Mouse (Mus musculus): ENCODE data around the gene Ptprq.

Ptprq gene

DNA sequence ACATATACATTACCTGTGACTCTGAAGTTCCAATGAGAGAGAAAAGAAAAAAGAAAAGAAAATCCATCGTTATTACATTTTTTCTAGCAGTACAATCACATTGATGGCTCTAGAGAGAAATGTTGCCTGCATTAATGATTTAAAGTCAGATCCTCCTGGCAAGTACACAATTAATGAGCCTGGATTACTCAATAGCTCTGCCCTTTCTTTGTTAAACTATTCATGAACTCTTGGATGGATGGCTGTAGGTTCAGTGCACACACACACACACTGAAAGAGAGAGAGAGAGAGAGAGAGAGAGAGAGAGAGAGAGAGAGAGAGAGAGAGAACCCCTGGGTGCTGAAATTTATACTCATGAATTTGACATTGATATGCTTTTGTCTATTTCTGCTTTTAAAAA, at the start of gene Ptprq:
Gene Ptprq, minus strand, starts transcription at position 246 of the 400 bp plus-strand sequence.
- DNase-seq (ENCODE audit: extremely low read depth, low read depth) = no peak

DNA sequence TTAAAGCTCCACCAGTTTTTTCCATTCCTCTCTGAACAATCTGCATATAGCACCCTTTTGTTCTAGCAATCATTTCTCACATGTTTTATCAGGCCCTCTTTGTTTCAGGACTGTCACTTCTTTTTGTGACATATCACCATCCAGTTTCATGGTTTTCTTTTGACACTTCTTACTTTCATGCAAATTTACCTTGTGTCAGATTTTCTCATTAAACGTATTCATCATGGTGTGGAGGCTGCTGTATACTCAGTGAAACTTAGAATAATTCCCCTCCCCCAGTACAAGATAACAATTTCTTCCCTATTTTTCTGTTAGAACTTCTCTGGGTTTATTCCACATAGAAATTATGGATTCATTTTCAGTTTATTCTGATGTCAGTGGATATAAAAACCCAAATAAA, 39.8 kb upstream of the Ptprq start:
- DNase-seq (ENCODE audit: extremely low read depth, low read depth) = no peak

GRCm38 (mm10) chr10:107753471-107753870, 33.6 kb upstream of the Ptprq start:
- DNase-seq (ENCODE audit: extremely low read depth, low read depth) = no peak

DNA sequence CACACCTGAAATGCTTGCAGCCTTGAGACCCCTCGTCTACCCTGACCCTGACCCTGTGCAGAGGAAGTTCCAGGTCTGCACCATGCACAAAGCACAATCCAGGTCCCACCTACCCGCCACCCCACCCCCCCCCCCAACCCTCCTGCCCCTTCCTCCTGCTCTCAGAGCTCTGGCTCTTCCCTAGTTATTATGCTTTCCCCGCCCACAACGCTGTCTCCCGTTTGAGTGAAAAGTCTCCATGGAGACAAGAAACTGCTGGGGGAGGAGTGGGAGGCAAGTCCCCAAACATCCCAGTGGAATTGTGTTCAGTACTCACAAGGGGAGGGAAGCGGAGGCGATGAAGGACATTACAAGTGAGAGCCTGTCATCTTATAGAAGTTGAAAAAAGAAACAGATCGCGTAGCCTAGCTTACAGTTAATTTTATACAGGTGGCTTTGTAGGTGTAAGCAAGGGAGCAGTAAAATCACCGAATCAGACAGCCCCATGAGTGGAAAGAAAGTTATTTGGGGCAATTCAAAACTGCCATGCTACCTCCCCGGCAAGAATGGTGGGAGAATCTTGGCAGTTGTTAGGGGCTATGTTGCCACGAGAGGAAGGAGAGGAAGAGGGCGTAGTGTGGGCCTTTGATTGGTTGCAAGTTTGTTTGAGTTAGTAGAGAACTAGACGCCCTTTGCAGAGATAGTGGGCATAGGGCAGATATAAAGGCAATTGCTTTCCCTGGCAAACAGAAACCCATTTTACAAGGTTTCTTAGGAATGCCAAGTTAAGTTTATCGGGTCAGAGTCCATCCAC, 32.7 kb upstream of the Ptprq start:
- DNase-seq (ENCODE audit: extremely low read depth, low read depth) = no peak

- DNase-seq (ENCODE audit: extremely low read depth, low read depth) = no peak
These were observed 32.1 kb upstream of the Ptprq start for GRCm38 (mm10) chr10:107751944-107752343.

DNA sequence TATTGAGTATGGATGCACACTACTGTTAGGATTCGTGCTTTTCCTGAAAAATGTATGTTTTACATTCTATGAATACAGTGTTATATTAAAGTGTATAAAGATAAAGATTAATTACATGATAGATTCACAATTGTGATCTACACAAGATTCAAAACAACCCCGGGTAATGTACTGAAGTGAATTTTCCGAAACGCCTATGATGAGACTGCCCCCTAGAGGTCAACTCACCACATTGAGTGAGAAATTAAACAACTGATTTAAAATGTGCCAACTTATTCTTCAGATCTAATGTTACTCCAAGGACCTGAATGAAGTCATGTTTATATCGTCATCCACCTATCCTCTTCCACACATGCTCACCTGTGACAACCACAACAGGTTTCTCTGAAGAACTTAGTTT, 27.7 kb upstream of the Ptprq start:
- peak; percentile 15 for DNase-seq (ENCODE audit: extremely low read depth, low read depth)

DNA sequence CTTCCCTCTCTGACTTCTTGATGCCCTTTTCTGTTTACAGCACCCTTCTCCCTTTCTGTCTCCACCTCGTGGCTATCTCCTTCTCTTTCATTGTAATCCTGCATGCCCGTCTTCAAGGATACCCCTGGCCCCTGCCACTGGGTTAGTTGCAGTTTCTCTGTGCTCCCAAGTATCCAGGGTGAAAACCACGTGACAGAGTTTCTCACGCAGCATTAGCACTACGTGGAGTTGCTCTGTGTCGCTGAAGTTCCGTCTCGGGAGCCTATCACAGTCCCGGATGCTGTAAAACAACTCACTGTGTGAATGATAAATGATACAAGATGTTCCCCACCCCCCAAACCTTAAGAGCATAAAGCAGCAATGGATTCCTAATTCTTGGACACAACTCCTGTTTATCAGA, 26.9 kb upstream of the Ptprq start:
- DNase-seq (ENCODE audit: extremely low read depth, low read depth) = no peak

- DNase-seq (ENCODE audit: extremely low read depth, low read depth) = no peak
These were observed 20.0 kb upstream of the Ptprq start for GRCm38 (mm10) chr10:107739815-107740214.

DNA sequence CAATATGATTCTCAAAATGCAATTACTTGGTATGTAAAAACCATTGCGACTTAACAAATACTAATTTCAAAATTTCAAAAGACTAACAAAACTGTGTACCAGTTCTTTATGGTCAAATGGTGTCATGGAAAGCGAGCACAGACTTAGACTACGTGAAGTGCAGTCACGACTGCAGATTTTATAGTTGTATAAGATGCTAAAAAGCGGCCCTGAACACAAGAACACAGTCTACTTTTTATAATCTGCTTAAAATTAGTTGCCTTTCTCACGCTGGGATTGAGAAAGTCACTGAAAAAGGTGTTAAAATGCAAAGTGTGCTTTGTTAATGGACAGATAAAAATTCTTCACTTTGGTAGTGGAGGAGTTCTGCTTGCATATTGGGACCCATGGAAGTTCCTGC, 17.9 kb upstream of the Ptprq start:
- no peak for DNase-seq (ENCODE audit: extremely low read depth, low read depth)

DNA sequence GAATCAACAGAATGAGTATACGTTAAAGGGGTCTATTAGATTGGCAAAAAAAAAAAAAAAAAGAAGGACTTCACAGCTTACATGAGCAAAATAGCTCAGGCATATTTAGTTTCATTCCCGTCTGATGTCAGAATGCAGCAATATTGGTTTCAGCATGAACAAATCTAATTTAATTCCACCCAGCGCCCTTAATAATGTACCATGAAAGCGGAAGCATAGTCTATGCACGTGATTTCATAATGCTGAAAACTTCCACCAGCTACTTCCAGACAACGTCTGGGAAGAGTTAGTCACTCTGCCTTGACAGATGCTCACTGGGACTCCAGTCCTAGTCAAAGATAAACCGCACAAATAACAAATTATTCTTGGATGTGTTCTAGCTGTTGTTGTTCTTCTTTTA, 15.6 kb upstream of the Ptprq start:
- DNase-seq (ENCODE audit: extremely low read depth, low read depth) = no peak

GRCm38 (mm10) chr10:107734327-107734726, 14.5 kb upstream of the Ptprq start:
- no peak for DNase-seq (ENCODE audit: extremely low read depth, low read depth)

- DNase-seq (ENCODE audit: extremely low read depth, low read depth) = no peak
These were observed 5.8 kb upstream of the Ptprq start for GRCm38 (mm10) chr10:107725631-107726030.

DNA sequence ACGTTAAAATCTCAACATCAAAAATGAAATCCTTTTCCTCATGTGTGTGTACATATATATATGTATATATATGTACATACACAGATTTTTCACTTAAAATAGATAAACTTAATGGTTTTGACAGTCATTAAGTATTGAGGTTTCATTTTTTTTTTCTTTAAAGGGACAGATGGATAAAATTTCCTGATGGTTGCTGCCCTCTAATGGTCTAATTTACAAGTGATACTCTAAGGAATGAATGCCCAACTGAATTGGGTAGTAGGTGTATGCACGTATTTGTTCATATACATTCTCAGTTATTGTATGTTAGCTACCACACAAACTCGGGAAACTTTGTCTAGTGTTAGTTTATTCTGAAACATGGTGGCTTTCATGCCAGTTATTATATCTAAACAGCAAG, 15.4 kb downstream of the Ptprq start:
- no peak for DNase-seq (ENCODE audit: extremely low read depth, low read depth)

DNA sequence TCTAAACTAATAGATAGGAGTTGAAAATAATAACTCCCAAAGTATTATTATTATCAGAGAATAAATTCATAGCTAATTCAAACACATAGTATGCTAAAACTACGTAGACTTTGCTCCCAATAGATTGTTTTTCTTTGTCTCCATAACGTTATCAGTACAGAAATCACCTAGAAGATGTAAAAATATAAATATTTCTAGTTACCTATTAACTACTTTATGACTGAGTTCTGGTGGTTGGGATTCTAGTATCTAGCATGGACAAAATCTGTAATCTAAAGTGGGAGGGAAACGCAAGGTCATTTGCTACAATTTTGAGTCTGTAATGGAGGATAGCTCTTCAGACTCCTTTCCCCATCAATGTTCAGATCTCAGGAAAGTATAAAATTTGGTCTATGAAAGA, 18.9 kb downstream of the Ptprq start:
- DNase-seq (ENCODE audit: extremely low read depth, low read depth) = no peak

GRCm38 (mm10) chr10:107698716-107699115, 21.1 kb downstream of the Ptprq start:
- DNase-seq (ENCODE audit: extremely low read depth, low read depth) = no peak

- DNase-seq (ENCODE audit: extremely low read depth, low read depth) = peak; percentile 11
These were observed 22.7 kb downstream of the Ptprq start for GRCm38 (mm10) chr10:107697177-107697576.

DNA sequence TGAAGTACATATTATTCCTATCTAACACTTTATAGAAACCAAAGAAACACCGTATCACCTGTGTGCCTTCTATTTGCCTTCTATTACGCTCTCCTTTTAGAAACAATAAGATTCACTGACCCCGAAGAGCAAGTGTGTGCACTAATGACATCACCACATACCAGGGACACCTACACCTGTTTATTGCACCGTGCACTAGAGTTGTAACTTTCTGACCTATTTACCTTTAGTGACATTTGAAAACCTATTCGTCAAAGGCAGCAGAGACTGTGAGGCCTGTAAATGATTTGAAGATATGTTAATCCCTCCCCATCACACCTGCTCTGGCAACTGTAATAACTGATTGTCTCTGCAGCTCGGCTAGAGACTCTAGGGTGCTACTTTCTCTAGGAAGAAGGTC, 32.5 kb downstream of the Ptprq start:
- no peak for DNase-seq (ENCODE audit: extremely low read depth, low read depth)

GRCm38 (mm10) chr10:107675994-107676393, 43.9 kb downstream of the Ptprq start:
- no peak for DNase-seq (ENCODE audit: extremely low read depth, low read depth)

GRCm38 (mm10) chr10:107668374-107669094, 51.3 kb downstream of the Ptprq start:
- no peak for DNase-seq (ENCODE audit: extremely low read depth, low read depth)

DNA sequence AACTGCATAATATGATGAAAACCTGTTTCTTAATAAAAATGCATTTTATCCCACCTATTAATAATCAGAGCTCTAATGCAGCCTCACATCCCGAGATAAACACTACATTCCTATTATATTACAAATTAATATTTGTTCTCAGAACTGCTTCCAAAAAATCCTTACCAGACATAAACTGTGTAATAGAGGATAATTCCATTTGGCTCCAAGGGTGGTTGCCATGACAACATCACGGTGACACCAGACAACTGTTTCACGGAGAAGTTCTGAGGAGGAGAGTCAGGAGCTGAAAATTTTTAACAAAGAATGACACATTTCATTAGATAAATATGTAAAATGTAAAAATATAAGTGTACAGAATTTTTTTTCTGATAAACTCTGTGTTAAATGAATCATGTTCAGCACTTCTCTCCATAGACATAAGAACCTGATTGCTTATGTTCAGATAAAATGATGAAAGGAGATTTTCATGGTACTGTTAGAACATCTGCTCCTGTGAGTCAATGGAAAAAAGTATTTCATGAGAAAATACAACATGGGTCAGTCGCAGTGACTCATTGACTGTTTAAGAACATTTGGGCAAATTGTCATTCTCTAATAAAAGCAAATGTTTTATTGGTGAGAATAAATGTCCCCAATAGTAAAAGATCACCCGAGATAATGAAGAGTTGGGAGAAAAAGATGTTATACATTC, 57.3 kb downstream of the Ptprq start:
- no peak for DNase-seq (ENCODE audit: extremely low read depth, low read depth)

DNA sequence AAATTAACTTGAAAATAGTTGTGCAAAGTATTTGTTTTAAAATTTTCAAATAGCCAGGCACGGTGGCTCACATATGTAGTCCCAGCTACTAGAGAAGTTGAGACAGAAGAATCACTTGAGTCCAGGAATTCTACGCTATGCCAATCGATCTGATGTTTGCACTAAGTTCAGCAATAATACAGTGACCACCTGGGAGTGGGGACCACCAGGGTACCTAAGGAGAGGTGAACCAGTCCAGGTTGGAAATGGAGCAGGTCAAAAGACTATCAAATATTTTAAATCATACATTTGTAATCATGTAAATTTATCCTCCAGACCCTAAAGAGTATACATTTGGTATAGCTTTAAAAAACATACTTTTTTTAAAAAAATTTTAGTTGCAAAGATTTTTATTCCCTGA, 57.9 kb downstream of the Ptprq start:
- no peak for DNase-seq (ENCODE audit: extremely low read depth, low read depth)

- DNase-seq (ENCODE audit: extremely low read depth, low read depth) = no peak
These were observed 60.7 kb downstream of the Ptprq start for GRCm38 (mm10) chr10:107659141-107659540.

Data from MEL-GATA-1-ER (cell line).